Mouse (Mus musculus): Measurements from ENCODE around the gene Lrig1.

The Lrig1 gene

DNA sequence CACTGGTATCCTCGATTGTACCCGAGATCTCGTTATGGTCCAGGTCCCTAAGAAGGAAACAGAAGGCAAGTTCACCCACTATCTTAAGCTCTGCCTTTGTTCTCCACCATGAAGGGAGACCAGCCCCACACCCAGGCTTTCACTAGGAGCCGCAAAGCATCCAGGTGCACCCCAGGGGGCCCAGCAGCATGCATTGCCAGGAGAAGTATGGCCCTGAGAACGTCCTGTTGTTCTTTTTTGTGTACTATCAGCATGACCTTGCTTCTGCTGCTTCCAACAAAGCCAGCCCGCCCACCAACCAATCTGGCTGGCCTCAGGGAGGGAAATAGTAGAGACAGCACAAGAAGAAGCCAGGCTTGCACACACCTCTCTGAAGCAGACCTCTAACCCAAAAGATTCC lies 79.7 kb downstream of the Lrig1 start:
- in situ Hi-C loops (cut with MseI, MboI) = loop anchor here (10.0 kb wide), 1 partner anchor 365 kb away; no protein-coding TSS in a partner anchor

DNA sequence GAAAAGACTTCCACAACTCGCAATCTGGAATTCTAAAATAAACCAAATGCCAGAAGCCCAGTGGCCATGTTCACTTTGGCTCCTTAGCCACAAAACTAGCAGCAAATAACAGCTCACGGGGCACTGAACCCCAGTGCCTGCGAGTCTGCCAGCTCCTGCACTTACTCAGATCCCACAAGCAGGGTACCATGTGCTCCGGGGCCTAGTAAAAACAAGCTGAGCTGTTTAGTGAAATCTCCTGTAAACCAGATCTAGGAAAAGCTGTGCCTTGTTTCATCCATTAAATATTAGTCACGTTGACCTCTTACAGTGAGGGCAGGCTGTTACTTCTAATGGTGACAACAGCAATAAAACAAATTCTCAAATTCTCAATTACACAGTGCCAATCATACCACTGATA lies 81.3 kb downstream of the Lrig1 start:
- in situ Hi-C loops (cut with MseI, MboI) = no loop called here

DNA sequence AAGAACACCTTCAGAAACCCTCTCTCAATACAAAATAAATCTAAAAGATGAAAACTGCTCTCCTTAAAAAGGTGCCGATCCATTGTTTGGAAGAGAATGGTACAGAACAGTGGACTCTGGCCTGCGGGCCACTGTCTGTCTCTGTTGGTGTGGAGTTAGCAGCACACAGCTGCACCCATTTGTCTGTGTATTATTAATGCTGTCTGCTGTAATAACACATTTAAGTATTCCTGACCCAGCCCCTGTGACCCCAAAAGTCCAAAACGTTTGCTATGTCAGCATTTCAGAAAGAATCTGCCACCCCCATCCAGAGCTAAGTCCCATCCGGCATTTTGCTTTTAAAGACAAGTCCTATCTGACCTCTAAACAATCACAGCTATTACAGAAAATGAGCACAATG lies 84.0 kb downstream of the Lrig1 start:
- in situ Hi-C loops (cut with MseI, MboI) = no loop called here

DNA sequence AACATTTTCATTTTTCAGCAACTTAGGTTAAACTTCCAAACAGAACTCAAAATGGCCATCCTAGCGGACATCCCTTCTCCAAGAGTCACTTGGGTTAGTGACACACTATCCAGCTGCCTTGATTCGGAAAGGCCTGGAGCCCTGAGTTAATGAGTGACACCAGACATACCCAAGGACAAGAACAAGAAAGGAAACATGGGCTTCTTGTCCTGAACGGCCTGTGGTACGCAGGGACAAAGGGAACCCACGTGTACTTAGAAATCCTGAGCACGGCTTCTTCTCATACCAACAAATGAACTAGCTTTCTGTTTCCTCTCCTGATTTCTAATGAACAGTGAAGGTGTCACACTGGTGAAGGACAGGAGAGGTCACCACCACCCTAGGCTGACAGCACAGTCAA lies 85.6 kb downstream of the Lrig1 start:
- in situ Hi-C loops (cut with MseI, MboI) = no loop called here

DNA sequence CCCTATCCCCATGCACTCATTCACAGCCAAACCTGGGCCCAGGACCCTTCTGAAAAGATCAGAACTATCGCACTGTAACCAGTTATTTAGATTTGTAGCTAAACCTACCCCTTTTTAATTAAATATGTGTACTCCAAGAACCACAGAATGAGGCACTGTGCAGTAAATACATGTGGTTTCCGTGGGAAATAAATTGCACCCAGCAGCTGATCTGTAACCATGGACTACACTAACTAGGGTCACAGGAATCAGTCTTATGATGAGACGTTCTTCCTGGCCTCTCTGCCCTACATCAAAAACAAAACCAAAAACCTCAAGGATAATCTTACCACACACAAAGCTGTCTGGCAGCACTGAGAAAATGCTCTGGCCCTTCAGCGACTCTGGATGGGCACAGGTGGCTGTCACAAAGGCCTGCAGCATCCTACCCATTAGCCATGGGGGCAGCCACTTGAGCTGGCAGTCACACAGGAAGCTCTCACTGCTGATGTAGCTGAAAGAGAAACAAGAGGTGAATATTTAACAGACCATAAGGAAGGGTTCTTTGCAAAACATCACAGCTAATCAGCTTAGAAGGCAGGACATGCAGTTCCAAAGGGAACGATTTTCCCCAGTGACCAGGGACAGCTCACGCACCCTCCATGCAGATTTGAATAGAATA lies 86.6 kb downstream of the Lrig1 start:
- in situ Hi-C loops (cut with MseI, MboI) = no loop called here

DNA sequence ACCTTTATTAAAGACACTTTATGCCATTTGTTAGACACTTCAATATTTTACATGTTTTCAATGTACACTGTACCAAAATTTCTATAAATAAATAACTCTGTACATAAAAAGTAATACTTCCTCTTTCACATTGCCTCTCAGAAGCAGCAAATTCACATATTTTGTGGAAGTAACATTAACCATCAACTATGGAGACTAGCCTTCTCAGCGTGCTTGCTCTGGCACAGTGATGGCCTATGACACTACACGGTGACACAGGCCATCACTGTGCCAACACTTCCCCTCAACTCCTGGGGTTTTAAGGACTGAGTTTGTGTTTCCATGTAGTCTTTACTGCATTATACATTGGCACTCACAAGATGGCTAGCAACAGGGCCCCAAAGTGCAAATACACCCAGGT lies 95.4 kb downstream of the Lrig1 start:
- in situ Hi-C loops (cut with MseI, MboI) = no loop called here

DNA sequence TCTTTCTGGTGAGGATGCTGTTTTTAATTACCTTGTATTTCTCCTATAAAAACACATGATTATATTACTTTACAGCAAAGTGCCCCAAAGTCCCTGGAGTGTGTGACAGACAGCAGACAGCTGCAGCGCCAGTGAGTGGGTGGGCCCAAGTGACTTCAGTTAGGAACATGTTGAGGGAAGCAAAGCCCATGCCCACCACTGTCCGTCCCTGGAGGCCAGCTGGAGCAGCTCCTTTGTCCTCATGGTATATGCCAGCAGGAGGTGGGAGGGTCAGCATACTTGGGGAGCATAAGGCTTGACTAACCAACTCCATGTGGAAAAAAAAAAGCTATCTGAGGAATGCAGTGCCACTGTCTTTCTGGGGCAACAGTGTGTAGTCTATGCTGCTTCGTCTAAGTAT lies 95.9 kb downstream of the Lrig1 start:
- in situ Hi-C loops (cut with MseI, MboI) = no loop called here

DNA sequence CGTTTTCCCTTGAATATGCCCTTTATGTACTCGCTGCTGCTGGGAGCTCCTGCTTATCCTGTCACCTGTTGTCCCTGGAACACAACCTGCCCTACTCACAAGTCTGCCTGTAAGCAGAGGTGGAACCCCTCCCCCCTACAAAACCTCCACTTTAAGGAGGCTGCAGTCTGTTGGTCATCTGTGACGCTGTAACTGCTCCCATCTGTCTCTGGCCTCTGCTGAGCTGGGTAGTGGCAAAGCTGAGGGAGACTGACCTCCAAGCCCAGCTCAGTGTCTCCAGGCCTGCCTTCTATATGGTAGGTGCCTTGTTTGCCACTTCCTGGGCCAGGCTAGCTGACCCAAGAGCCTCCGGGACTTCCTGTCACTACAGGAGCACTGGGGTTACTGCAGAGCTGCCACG lies 98.1 kb downstream of the Lrig1 start:
- in situ Hi-C loops (cut with MseI, MboI) = no loop called here

DNA sequence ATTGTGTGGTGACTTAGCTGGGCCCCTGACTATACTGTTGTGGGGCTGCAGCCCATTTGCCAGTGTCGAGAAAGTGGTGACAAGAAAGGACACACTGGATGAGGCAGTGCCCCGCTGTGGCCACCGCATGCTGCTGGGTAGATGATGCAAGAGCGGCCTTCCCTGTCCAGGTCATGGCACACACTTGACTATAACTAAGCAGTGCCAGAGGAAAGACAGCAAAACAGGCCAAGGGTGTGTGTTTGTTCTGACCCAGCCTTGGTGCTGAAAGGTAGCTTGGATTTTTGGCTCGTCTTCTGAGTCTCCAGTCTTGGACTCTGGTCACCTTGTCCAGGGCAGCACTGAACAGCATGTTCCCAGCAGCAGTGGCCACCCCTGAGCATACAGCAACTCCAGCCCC lies 98.9 kb downstream of the Lrig1 start:
- in situ Hi-C loops (cut with MseI, MboI) = no loop called here

DNA sequence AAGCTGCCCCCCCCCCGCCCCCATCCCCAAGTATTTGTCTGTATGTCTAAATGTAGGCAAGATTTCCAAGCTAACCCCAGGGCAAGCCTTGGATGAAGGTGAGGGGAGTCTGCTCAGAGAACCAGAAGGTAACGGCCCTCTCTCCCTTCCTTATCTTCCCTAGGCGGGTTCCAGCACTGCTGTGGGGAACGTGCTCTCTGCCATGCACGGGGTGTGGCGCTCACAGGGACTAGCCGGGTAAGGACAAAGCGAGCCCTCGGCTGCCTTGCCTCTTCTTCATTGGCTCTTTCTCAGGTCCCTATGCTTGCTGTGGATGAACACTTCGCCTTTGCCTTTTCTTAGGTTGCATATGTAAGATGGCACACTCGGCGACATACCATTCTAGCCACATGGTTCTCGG lies 100.9 kb downstream of the Lrig1 start:
- in situ Hi-C loops (cut with MseI, MboI) = no loop called here

DNA sequence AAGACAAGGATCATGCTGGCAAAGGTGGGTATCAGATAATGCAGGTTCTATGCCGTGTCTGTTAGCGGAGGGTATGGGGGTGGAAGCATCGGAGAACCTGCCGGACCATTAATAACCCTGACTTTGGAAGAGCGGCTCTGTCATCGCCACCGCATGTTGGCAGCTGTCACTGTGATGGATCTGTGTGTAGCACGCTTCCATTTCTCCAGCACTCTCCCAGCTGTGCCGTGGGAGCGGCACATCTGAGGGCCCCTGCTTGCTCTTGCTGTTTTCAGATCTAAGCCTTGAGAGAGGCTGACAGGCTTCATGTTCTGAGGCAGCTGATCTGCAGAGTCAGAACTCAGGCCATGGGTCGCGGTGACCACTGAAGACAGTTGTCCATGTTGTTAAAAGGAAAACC lies 101.5 kb downstream of the Lrig1 start:
- in situ Hi-C loops (cut with MseI, MboI) = no loop called here

DNA sequence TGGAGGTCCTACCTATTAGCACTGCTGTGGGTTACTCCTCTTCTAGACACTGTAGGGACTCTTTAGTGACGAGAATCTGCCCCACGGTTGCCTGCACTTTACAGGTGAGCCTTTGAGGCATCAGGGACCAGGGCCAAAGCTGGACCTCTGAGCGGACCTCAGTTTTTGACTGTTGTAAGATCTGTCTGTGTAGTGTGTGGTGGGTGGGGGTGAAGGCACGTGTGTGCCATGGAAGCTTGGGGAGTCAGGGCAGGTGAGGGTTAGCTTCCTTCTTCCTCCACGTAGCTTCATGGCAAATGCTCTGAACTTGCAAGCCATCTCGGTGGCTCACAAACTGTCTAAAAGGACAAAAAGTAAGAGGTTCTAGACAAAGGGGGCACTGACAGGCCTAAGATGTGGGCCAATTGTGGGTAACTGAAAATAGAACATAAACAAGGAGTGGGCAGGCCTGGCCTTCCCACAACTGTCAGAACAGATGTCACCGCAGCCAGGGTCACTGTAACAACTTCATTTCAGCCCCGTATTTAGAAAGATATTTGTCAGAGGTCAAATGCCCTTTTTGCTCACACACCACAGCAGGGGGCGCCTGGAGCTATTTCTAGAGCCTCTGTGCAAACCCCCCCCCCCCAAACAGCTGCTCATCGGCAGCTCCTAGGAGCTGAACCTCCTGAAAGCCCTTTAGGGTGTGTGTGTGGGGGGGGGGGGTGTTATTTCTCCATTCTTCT lies 103.0 kb downstream of the Lrig1 start:
- in situ Hi-C loops (cut with MseI, MboI) = no loop called here

DNA sequence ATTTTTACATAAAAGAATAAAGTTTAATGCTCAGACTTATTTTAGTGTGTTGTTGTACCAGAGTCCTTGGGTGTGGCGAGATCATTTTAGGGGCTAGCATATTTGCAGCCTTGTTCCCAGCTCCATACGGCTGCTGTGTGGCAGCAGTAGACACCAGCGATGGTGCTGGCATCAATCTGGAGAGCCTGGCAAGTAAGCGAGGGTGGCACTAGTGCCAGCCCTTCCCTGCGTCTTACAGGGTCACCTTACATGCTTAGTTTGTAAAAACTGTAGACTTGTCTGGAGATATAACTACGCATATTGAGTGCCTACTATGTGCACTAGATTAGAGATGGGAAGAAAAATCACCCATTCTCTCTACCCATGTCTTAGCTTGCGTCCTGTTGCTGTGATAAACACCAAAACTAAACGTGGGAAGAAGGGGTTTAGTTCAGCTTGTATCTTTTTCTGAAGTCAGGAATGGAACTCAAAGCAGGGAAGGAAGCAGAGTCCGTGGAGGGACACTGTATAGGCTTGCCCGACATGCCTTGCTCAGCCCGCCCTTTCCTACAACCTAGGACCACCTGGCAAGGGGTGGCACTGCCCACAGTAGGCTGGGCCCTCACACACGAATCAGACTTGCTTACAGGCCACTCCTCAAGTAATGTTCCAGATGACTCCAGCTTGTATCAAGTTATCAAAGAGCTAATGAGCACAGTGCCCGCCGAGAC lies 103.8 kb downstream of the Lrig1 start:
- in situ Hi-C loops (cut with MseI, MboI) = no loop called here

DNA sequence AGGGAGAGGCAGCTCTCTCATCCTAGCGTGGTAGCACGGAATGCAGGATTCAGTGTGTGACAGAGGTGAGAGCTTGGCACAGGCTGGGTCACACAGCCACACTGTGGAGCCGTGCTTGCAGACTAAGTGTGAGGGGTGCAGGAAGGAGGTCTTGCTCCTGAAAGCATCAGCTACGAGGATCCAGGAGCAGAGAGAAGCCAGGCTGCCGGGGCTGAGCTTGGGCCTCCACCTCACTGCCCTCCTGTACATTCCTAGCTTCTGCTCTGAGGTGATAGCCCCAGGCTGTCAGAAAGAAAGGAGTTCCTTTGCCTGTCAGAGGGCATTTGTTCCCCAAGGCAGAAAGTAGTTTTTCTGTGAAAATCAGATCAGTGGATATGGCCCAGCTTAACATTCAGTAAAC lies 104.8 kb downstream of the Lrig1 start:
- in situ Hi-C loops (cut with MseI, MboI) = no loop called here

DNA sequence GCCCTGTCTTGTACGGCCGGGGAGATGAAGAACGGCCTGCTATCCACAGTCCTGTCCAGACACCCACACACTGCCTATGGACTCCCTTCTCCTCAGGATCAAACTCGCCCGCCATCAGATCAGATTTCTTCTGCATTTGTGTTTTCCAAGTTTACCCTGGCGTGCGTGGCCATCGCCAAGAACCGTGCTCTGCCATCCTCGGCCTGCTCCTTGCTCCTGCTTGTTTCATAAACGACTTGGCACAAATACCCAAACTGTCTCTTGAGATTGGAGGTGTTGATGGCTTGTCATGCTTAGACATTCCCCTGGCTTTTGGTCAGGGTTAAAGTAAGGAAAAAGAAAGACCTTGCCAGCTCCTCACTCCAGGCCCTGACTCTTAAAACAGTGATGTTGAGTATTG lies 105.2 kb downstream of the Lrig1 start:
- in situ Hi-C loops (cut with MseI, MboI) = no loop called here

DNA sequence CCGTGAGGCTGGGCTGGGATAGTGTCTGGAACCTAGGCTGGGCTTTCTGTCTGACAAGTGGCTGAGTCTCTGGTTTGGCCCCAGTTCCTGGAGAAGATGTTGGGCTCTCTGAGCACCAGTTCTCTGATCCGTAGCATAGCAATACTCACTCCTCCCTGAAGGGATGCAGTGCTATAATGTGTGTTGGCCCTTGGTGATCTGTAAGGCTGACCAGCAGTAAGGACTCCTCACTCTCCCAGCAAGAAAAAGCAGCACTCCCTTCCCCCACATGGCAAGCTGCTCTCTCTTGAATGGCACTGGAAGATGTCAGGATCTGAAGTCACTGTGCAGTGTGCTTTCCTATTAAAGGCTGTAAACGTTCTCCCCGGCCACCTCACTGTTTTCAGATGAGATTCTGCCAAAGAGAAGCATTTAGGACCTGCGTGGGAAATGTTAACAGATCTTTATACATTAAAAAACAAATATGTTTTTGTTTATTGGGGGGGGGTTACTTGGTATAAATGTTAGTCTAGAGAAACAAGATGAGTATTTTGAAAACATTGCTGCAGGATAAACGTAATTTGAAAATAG lies 105.8 kb downstream of the Lrig1 start:
- in situ Hi-C loops (cut with MseI, MboI) = no loop called here

DNA sequence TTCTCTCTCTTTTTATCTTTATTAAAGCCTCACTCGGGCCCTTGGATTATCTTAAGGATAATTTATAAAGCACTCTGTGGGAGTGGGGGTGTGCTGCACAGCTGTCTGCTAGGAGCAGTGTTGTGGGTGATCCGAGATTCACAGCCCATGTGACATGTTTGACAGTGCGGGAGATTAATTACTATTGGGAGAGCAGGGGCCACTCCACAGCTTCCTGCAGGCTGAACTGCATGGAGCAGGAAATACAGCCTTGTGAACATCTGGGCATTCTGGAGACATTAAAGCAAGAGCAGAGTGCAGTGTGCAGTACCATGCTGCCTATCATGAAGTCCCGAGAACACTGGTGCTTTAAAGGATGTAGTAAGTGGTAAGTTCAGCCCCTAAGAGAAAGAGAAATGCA lies 107.2 kb downstream of the Lrig1 start:
- in situ Hi-C loops (cut with MseI, MboI) = no loop called here

DNA sequence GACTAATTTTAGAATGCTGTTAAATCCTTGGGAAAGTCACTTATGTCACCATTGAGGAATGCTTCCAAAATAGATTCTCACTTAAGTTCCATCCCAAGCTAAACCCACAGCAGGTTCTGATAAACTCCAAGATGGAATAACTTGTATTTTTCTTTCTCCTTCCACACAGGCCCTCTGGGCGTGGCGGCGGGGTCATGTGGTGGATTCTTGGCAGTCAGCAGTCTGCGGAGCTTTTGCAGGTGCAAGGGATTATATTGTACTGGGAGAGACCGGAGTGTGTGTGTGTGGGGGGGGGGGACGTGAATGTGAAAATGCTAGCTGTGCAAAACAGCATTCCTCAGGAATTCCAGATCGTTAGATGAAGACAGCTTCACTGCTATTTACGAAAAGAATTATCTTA lies 107.7 kb downstream of the Lrig1 start:
- in situ Hi-C loops (cut with MseI, MboI) = no loop called here

DNA sequence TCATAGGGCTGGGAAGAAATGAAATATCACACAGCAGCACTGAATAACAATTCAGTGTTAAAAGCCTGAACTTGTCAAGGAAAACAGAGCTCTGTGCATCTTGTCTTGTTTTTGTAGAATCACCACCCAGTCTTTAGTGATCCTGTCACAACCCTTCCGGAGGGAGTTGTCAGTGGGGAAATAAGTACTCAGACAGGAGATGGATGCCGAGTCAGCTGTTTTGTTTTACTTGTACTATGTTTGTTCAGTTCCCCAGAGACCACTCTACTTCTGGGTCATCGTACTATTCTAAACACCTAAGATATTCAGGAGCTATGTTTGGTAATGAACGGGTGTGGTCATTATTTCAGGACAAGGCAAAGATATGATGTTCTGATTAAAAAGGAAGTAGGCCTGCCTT lies 111.6 kb downstream of the Lrig1 start:
- in situ Hi-C loops (cut with MseI, MboI) = no loop called here

DNA sequence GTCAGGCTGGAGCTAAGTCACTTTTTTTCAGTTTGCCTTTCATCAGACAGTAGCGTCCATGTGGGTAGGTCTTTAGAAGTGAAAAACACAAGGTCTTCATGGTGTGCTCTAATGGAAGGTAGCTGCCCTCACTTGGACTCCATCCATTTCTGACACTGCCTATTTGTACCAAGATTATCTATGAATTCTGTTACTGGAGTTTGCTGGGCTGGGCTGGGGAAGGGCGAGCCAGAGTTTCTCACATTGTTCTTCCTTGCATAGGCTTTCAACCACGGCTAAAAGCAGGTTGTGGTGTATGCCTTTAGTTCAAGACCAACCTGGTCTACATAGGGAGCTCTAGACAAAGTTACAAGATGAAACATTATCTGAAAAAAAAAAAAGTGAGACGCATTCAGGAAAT lies 115.0 kb downstream of the Lrig1 start:
- in situ Hi-C loops (cut with MseI, MboI) = no loop called here

DNA sequence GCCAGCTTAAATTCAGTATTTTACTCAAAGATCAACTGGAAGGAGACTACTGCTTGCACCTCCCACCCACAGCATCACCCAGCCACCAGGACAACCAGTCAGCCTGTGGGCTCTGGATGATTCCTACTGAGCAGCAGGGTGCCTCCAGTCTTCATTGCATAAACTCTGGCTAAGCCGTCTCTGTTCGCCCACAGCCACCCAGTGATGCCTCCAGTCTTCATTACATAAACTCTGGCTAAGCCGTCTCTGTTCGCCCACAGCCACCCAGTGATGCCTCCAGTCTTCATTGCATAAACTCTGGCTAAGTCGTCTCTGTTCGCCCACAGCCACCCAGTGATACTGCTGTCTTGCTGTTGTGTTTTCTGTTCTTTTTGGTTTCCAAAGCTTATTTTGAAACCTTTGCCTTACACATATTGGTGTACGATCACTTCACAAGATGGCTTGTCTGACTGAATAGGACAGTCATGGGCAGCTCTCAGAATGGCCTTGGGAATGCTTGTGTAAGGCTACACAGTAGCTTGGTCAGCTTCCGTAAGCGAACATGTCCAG lies 115.7 kb downstream of the Lrig1 start:
- in situ Hi-C loops (cut with MseI, MboI) = no loop called here

DNA sequence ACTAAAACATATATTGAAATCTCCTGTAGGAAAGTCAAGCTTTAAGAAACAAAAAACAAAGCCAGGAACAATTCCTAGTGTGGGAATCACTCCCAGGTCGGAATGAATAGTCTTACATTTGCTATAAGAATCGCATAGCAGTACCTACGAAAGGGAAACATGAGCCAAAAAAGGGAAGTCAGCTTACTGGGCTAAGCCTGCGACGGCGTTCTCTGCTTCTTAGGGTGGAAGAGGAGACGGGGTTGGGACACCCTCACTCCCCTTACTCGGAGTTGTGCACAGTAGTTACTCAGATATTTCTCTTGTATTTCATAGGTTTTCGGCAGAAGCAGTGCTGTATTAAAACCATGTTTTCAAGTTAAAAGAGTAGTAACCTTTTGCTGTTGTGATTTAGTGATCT lies 117.9 kb downstream of the Lrig1 start:
- in situ Hi-C loops (cut with MseI, MboI) = no loop called here
